Mouse (Mus musculus) hindbrain, postnatal 0 days (tissue): Measurements from ENCODE around the gene Ebf3. TPM values are rescaled to one million over a fixed set of nuclear protein-coding genes. Genes with fewer than 3 reads are reported as not detected.

Source experiments
- ATAC-seq: fragments of 200-750 bp; cut with Nextera tagmentation; 2 replicates; pipeline ENCODE4 v1.8.0; 2017; ENCODE audit warnings: mild to moderate bottlenecking, moderate TSS enrichment, moderate library complexity
- DNase-seq: peaks from one replicate; pipeline ENCODE4 v3.0.0-alpha.2; 2015; ENCODE audit warnings: low spot score
- H3K27ac ChIP-seq: fragments of 300-500 bp; sonication (generic); 2 replicates; pipeline ENCODE4 v1.5.1; 2014; ENCODE audit warnings: mild to moderate bottlenecking
- H3K27me3 ChIP-seq: fragments of 300-500 bp; sonication (generic); 2 replicates; pipeline ENCODE4 v1.6.1; 2014; ENCODE audit warnings: low read length, mixed read lengths; ENCODE audit not compliant: insufficient read depth
- H3K36me3 ChIP-seq: fragments of 300-500 bp; sonication (generic); 2 replicates; pipeline ENCODE4 v1.6.1; 2014; ENCODE audit warnings: low read length, mixed read lengths; ENCODE audit not compliant: insufficient read depth
- H3K4me1 ChIP-seq: fragments of 300-500 bp; sonication (generic); 2 replicates; pipeline ENCODE4 v1.6.1; 2014; ENCODE audit warnings: antibody characterized with exemption, low read length, mixed read lengths; ENCODE audit not compliant: insufficient read depth
- H3K4me2 ChIP-seq: fragments of 300-500 bp; sonication (generic); 2 replicates; pipeline ENCODE4 v1.6.1; 2014; ENCODE audit warnings: low read depth, mild to moderate bottlenecking, low read length, moderate library complexity, mixed read lengths
- H3K4me3 ChIP-seq: fragments of 300-500 bp; sonication (generic); 2 replicates; pipeline ENCODE4 v1.5.1; 2014; ENCODE audit warnings: low read length
- H3K9ac ChIP-seq: fragments of 300-500 bp; sonication (generic); replicated peaks from 2 replicates; pipeline ENCODE4 v1.6.1; 2014; ENCODE audit warnings: mild to moderate bottlenecking, low read length, moderate library complexity, mixed read lengths
- H3K9me3 ChIP-seq: fragments of 300-500 bp; sonication (generic); 2 replicates; pipeline ENCODE4 v1.6.1; 2016; ENCODE audit warnings: low read length, mixed read lengths
- CTCF ChIP-seq: IDR thresholded peaks from 2 replicates; pipeline ENCODE4 v1.5.1; 2016; ENCODE audit warnings: antibody characterized with exemption, control low read depth, low read depth
- WGBS: fragments of 180-500 bp; shearing (Covaris S2); extraction: QIAGEN DNeasy Blood & Tissue Kit; methylation state at CpG from one replicate; pipeline ENCODE4 v1.1.7; 2014; 5-methylcytosine and 5-hydroxymethylcytosine counted together
- polyA plus RNA-seq: library from polyadenylated mRNA; unstranded; fragments of >200 nt; fragmentation: Nextera tagmentation; extraction: Ambion mirVana; gene quantifications from 2 replicates; pipeline ENCODE4 v1.2.1, GENCODE M21; 2015
- total RNA-seq: library from RNA; depleted of rRNA; stranded (reverse); fragments of >200 nt; gene quantifications from 2 replicates; pipeline ENCODE4 v1.2.3, GENCODE M21; 2014

Gene Ebf3
- total and polyA plus RNA-seq, 2 experiments from 2014 or later, result 11.5 to 123 TPM

GRCm38 (mm10) chr7:137223823-137224222, 90.4 kb downstream of the Ebf3 start:
- WGBS, result 90% methylated on average over 3 of the region's 3 CpGs
- no peak overlapping the region for H3K4me2 ChIP-seq
- no peaks in the 10 kb centered on the region for H3K27me3 ChIP-seq
- ATAC-seq (no peak), DNase-seq (no peak)
- no peak overlapping the region for H3K9ac ChIP-seq
- H3K4me1 ChIP-seq, result peaks cover 3% of the 10 kb centered on the region
- no peak overlapping the region for H3K27ac ChIP-seq
- no peaks in the 10 kb centered on the region for H3K36me3 ChIP-seq
- no peaks in the 10 kb centered on the region for H3K9me3 ChIP-seq
- no peak for TF ChIP-seq CTCF
- H3K4me3 ChIP-seq, result no peak overlapping the region

- Histone ChIP-seq H3K9ac (no peak overlapping the region), H3K4me1 (peaks cover 3% of the 10 kb centered on the region; the same call in 1 of the 2 replicates), H3K9me3 (no peaks in the 10 kb centered on the region), H3K4me2 (no peak overlapping the region), H3K4me3 (no peak overlapping the region), H3K27me3 (no peaks in the 10 kb centered on the region), H3K36me3 (no peaks in the 10 kb centered on the region), H3K27ac (no peak overlapping the region)
- DNase-seq, result no peak
- 84% methylated on average over 6 of the region's 6 CpGs for WGBS
- TF ChIP-seq CTCF, result no peak
- no peak for ATAC-seq
These were observed 91.3 kb downstream of the Ebf3 start for GRCm38 (mm10) chr7:137222831-137223505.

GRCm38 (mm10) chr7:137221599-137221998, 92.6 kb downstream of the Ebf3 start:
- Histone ChIP-seq H3K4me3 (no peak overlapping the region), H3K4me2 (no peak overlapping the region), H3K4me1 (no peaks in the 10 kb centered on the region; the same call in 1 of the 2 replicates), H3K27ac (no peak overlapping the region), H3K9me3 (no peaks in the 10 kb centered on the region), H3K9ac (no peak overlapping the region), H3K36me3 (no peaks in the 10 kb centered on the region), H3K27me3 (no peaks in the 10 kb centered on the region)
- TF ChIP-seq CTCF, result no peak
- 20% methylated on average over 6 of the region's 6 CpGs for WGBS
- DNase-seq (peak; percentile 82), ATAC-seq (peak; percentile 79)

GRCm38 (mm10) chr7:137220436-137220835, 93.8 kb downstream of the Ebf3 start:
- H3K4me2 ChIP-seq, result no peak overlapping the region
- H3K27ac ChIP-seq, result no peak overlapping the region
- DNase-seq, result no peak
- H3K4me1 ChIP-seq, result no peaks in the 10 kb centered on the region; the same call in 1 of the 2 replicates
- no peaks in the 10 kb centered on the region for H3K36me3 ChIP-seq
- TF ChIP-seq CTCF, result no peak
- H3K9me3 ChIP-seq, result no peaks in the 10 kb centered on the region
- WGBS, result 59% methylated on average over 4 of the region's 4 CpGs
- no peaks in the 10 kb centered on the region for H3K27me3 ChIP-seq
- no peak overlapping the region for H3K4me3 ChIP-seq
- ATAC-seq, result no peak
- H3K9ac ChIP-seq, result no peak overlapping the region

GRCm38 (mm10) chr7:137218706-137219105, 95.5 kb downstream of the Ebf3 start:
- Histone ChIP-seq H3K27ac (no peak overlapping the region), H3K9me3 (no peaks in the 10 kb centered on the region), H3K4me2 (no peak overlapping the region), H3K36me3 (no peaks in the 10 kb centered on the region), H3K27me3 (no peaks in the 10 kb centered on the region), H3K4me3 (no peak overlapping the region), H3K4me1 (no peaks in the 10 kb centered on the region; the same call in 1 of the 2 replicates), H3K9ac (no peak overlapping the region)
- WGBS, result 77% methylated on average over 12 of the region's 12 CpGs
- no peak for DNase-seq
- ATAC-seq, result no peak
- TF ChIP-seq CTCF, result no peak

- Histone ChIP-seq H3K4me1 (no peaks in the 10 kb centered on the region), H3K9me3 (no peaks in the 10 kb centered on the region), H3K36me3 (no peaks in the 10 kb centered on the region), H3K4me3 (no peak overlapping the region), H3K27ac (no peak overlapping the region; the same call in 1 of the 2 replicates), H3K27me3 (no peaks in the 10 kb centered on the region), H3K9ac (no peak overlapping the region), H3K4me2 (no peak overlapping the region)
- 86% methylated on average over 1 of the region's 1 CpGs for WGBS
- no peak for DNase-seq
- ATAC-seq, result no peak
- no peak for TF ChIP-seq CTCF
These were observed 100.8 kb downstream of the Ebf3 start for GRCm38 (mm10) chr7:137213444-137213843.

- 52% methylated on average over 4 of the region's 4 CpGs for WGBS
- peak; percentile 21 for DNase-seq
- 0 out of 2 replicates have a peak overlapping the region, but pooled peaks have one; percentile 2 for H3K27ac ChIP-seq
These were observed 102.9 kb downstream of the Ebf3 start for GRCm38 (mm10) chr7:137211332-137211731.

More at GRCm38 (mm10) chr7:137211332-137211731, 102.9 kb downstream of the Ebf3 start:
- no peak; the same call in 1 of the 2 replicates for TF ChIP-seq CTCF
- Histone ChIP-seq H3K9ac (no peak overlapping the region), H3K4me1 (0 out of 2 replicates have a peak, but pooled peaks cover 3% of the 10 kb centered on the region), H3K4me2 (no peak overlapping the region), H3K36me3 (no peaks in the 10 kb centered on the region), H3K27me3 (no peaks in the 10 kb centered on the region), H3K9me3 (no peaks in the 10 kb centered on the region), H3K4me3 (no peak overlapping the region)
- no peak for ATAC-seq
